Mouse (Mus musculus) testis, postnatal 14 days (tissue): ENCODE results near the gene Zfp37.
"Not testable (repeated sequence)": the region's sequence is repeated elsewhere in the genome, so short reads cannot be mapped to it uniquely, and the experiment has no call there.

ENCODE experiments used
- DNase-seq: peaks from one replicate; pipeline ENCODE4 v3.0.0; 2021; ENCODE audit warnings: low spot score

Gene Zfp37

GRCm38 (mm10) chr4:62230769-62231168 is at the start of gene Zfp37:
Zfp37 (minus strand) TSS chr4:62231047.
- DNase-seq = no peak

GRCm38 (mm10) chr4:62278081-62278480 is 47.2 kb upstream of the Zfp37 start:
- no peak for DNase-seq

- no peak for DNase-seq
Measured at GRCm38 (mm10) chr4:62277222-62277621, 46.4 kb upstream of the Zfp37 start.

- DNase-seq = no peak
Measured at GRCm38 (mm10) chr4:62276642-62277041, 45.8 kb upstream of the Zfp37 start.

GRCm38 (mm10) chr4:62274841-62275536 is 44.1 kb upstream of the Zfp37 start:
- peak; percentile 64 for DNase-seq

- DNase-seq = no peak
Measured at GRCm38 (mm10) chr4:62273916-62274315, 43.1 kb upstream of the Zfp37 start.

- DNase-seq = no peak
Measured at GRCm38 (mm10) chr4:62272696-62273095, 41.8 kb upstream of the Zfp37 start.

GRCm38 (mm10) chr4:62267101-62267500 is 36.3 kb upstream of the Zfp37 start:
- no peak for DNase-seq

GRCm38 (mm10) chr4:62266016-62266415 is 35.2 kb upstream of the Zfp37 start:
- not testable (repeated sequence) for DNase-seq

- DNase-seq = no peak
Measured at GRCm38 (mm10) chr4:62265154-62265836, 34.4 kb upstream of the Zfp37 start.

- no peak for DNase-seq
Measured at GRCm38 (mm10) chr4:62263133-62263844, 32.4 kb upstream of the Zfp37 start.

GRCm38 (mm10) chr4:62262276-62262675 is 31.4 kb upstream of the Zfp37 start, which contains the start of gene Slc31a2:
Slc31a2 (plus strand) TSS chr4:62262562.
- DNase-seq = no peak

- no peak for DNase-seq
Measured at GRCm38 (mm10) chr4:62256931-62257330, 26.1 kb upstream of the Zfp37 start.

- no peak for DNase-seq
Measured at GRCm38 (mm10) chr4:62254551-62254950, 23.7 kb upstream of the Zfp37 start.

- no peak for DNase-seq
Measured at GRCm38 (mm10) chr4:62251776-62252175, 20.9 kb upstream of the Zfp37 start.

GRCm38 (mm10) chr4:62250896-62251544 is 20.2 kb upstream of the Zfp37 start:
- no peak for DNase-seq

GRCm38 (mm10) chr4:62248328-62248727 is 17.5 kb upstream of the Zfp37 start:
- no peak for DNase-seq

GRCm38 (mm10) chr4:62240586-62240985 is 9.7 kb upstream of the Zfp37 start:
- no peak for DNase-seq

- no peak for DNase-seq
Measured at GRCm38 (mm10) chr4:62230153-62230552, 694 bp downstream of the Zfp37 start.

GRCm38 (mm10) chr4:62229448-62229847 is 1.4 kb downstream of the Zfp37 start:
- no peak for DNase-seq

GRCm38 (mm10) chr4:62228391-62228790 is 2.5 kb downstream of the Zfp37 start:
- DNase-seq = peak; percentile 39

GRCm38 (mm10) chr4:62213490-62213889 is 17.4 kb downstream of the Zfp37 start:
- no peak for DNase-seq
